Mouse (Mus musculus) MEL (cell line): ENCODE data around the gene Sept12. TPM values are rescaled to one million over a fixed set of nuclear protein-coding genes. Genes with fewer than 3 reads are reported as not detected.

ENCODE experiments used
- DNase-seq: peaks from one replicate; pipeline ENCODE4 v3.0.0; 2011; ENCODE audit warnings: low read depth, low spot score
- H3K27ac ChIP-seq: 2 replicates; pipeline ENCODE4 v1.5.1; 2012; ENCODE audit warnings: low read depth, mild to moderate bottlenecking, control low read depth, low read length, moderate library complexity; ENCODE audit not compliant: control insufficient read depth
- H3K27me3 ChIP-seq, 2 experiments: fragments of 150-350 bp in 1 of 2; sonication (generic) in 1 of 2; 2 replicates each; pipeline ENCODE4 v1.6.1; 2012; ENCODE audit warnings: low read length in 2 of 2, mild to moderate bottlenecking in 2 of 2, improper control_type of control experiment in 1 of 2, moderate library complexity in 1 of 2; ENCODE audit not compliant: insufficient read depth in 2 of 2, control insufficient read depth in 1 of 2
- H3K36me3 ChIP-seq, 2 experiments: 2 replicates each; pipeline ENCODE4 v1.6.1; 2012 to 2014; ENCODE audit warnings: low read length in 2 of 2, improper control_type of control experiment in 1 of 2, inconsistent platforms in 1 of 2, mild to moderate bottlenecking in 1 of 2; ENCODE audit not compliant: insufficient read depth in 2 of 2, control insufficient read depth in 1 of 2
- H3K4me1 ChIP-seq, 2 experiments: fragments of 150-350 bp in 1 of 2; sonication (generic) in 1 of 2; 2 replicates each; pipeline ENCODE4 v1.6.1; 2012; ENCODE audit warnings: low read length in 2 of 2, improper control_type of control experiment in 1 of 2, mild to moderate bottlenecking in 1 of 2; ENCODE audit not compliant: insufficient read depth in 2 of 2, control insufficient read depth in 1 of 2
- H3K4me3 ChIP-seq, 2 experiments: fragments of 150-350 bp in 1 of 2; sonication (generic) in 1 of 2; 2 replicates each; pipeline ENCODE4 v1.5.1; 2012; ENCODE audit warnings: low read depth in 2 of 2, low read length in 2 of 2, mild to moderate bottlenecking in 2 of 2, moderate library complexity in 2 of 2, control low read depth in 1 of 2, improper control_type of control experiment in 1 of 2; ENCODE audit not compliant: control insufficient read depth in 1 of 2, insufficient read depth in 1 of 2
- H3K79me2 ChIP-seq: 2 replicates; pipeline ENCODE4 v1.6.1; 2012; ENCODE audit warnings: mild to moderate bottlenecking, low read length, moderate library complexity; ENCODE audit not compliant: control insufficient read depth, poor library complexity, insufficient read depth
- H3K9ac ChIP-seq: 2 replicates; pipeline ENCODE4 v1.6.1; 2012; ENCODE audit warnings: low read depth, mild to moderate bottlenecking, control low read depth, low read length, moderate library complexity; ENCODE audit not compliant: control insufficient read depth, poor library complexity, severe bottlenecking
- H3K9me3 ChIP-seq: fragments of 150-350 bp; sonication (generic); replicated peaks from 2 replicates; pipeline ENCODE4 v1.6.1; 2012; ENCODE audit warnings: mild to moderate bottlenecking, low read length, improper control_type of control experiment, moderate library complexity; ENCODE audit not compliant: insufficient read depth
- ELF1 ChIP-seq: IDR thresholded peaks from 2 replicates; pipeline ENCODE4 v1.6.1; 2014; ENCODE audit warnings: low read depth, mild to moderate bottlenecking, inconsistent platforms, low read length, improper control_type of control experiment, moderate library complexity
- EP300 ChIP-seq, 2 experiments: IDR thresholded peaks; 2 replicates each; pipeline ENCODE4 v1.6.1; 2011; ENCODE audit warnings: improper control_type of control experiment in 2 of 2, low read length in 2 of 2, low read depth in 1 of 2, mild to moderate bottlenecking in 1 of 2
- ETS1 ChIP-seq: IDR thresholded peaks from 2 replicates; pipeline ENCODE4 v1.6.1; 2012; ENCODE audit warnings: low read depth, mild to moderate bottlenecking, inconsistent platforms, low read length, improper control_type of control experiment, moderate library complexity
- MAZ ChIP-seq: IDR thresholded peaks from 2 replicates; pipeline ENCODE4 v1.6.1; 2012; ENCODE audit warnings: low read depth, mild to moderate bottlenecking, inconsistent platforms, low read length, improper control_type of control experiment
- MYB ChIP-seq: IDR thresholded peaks from 2 replicates; pipeline ENCODE4 v1.6.1; 2011; ENCODE audit warnings: mild to moderate bottlenecking, low read depth, low read length, improper control_type of control experiment
- NELFE ChIP-seq: IDR thresholded peaks from 2 replicates; pipeline ENCODE4 v1.6.1; 2011; ENCODE audit warnings: low read depth, low read length, improper control_type of control experiment
- POLR2A ChIP-seq, 2 experiments: IDR thresholded peaks; 2 replicates each; pipeline ENCODE4 v1.6.1; 2011 to 2012; ENCODE audit warnings: low read length in 2 of 2, mild to moderate bottlenecking in 2 of 2, control low read depth in 1 of 2, improper control_type of control experiment in 1 of 2, low read depth in 1 of 2, moderate library complexity in 1 of 2; ENCODE audit not compliant: control insufficient read depth in 1 of 2, insufficient read depth in 1 of 2, poor library complexity in 1 of 2
- SIN3A ChIP-seq: IDR thresholded peaks from 2 replicates; pipeline ENCODE4 v1.6.1; 2012; ENCODE audit warnings: low read length, improper control_type of control experiment, inconsistent platforms
- TAL1 ChIP-seq: IDR thresholded peaks from 2 replicates; pipeline ENCODE4 v1.6.1; 2012; ENCODE audit warnings: mild to moderate bottlenecking, inconsistent platforms, low read length, moderate library complexity, mixed read lengths
- TCF12 ChIP-seq: IDR thresholded peaks from 2 replicates; pipeline ENCODE4 v1.6.1; 2014; ENCODE audit warnings: low read depth, mild to moderate bottlenecking, inconsistent platforms, low read length, improper control_type of control experiment, moderate library complexity
- USF2 ChIP-seq, 2 experiments: IDR thresholded peaks; 2 replicates each; pipeline ENCODE4 v1.6.1; 2011 to 2012; ENCODE audit warnings: improper control_type of control experiment in 2 of 2, low read length in 2 of 2, borderline replicate concordance in 1 of 2, inconsistent platforms in 1 of 2, low read depth in 1 of 2, mild to moderate bottlenecking in 1 of 2; ENCODE audit not compliant: insufficient read depth in 1 of 2
- ZMIZ1 ChIP-seq: IDR thresholded peaks from 2 replicates; pipeline ENCODE4 v1.6.1; 2012; ENCODE audit warnings: low read depth, mild to moderate bottlenecking, inconsistent platforms, low read length, improper control_type of control experiment, moderate library complexity
- ZNF384 ChIP-seq: IDR thresholded peaks from 2 replicates; pipeline ENCODE4 v1.6.1; 2012; ENCODE audit warnings: low read depth, mild to moderate bottlenecking, inconsistent platforms, low read length, improper control_type of control experiment
- polyA plus RNA-seq, 2 experiments: library from polyadenylated mRNA; stranded (reverse) in 1 of 2; unstranded in 1 of 2; fragments of >175 nt in 1 of 2; fragments of >200 nt in 1 of 2; gene quantifications; 2 replicates each; pipeline versions ENCODE4 v1.2.1 to v1.2.4; 2012; ENCODE audit warnings: low replicate concordance in 2 of 2, low read depth in 1 of 2; ENCODE audit not compliant: insufficient read length in 2 of 2, insufficient read depth in 1 of 2, missing spikeins in 1 of 2
- total RNA-seq: library from RNA; depleted of rRNA; stranded (reverse); fragments of 300-350 nt; gene quantifications from 2 replicates; pipeline ENCODE4 v1.2.3, GENCODE M21; 2012

The Sept12 gene
- total and polyA plus RNA-seq, 3 experiments, result 0.07 TPM; not detected in 2

DNA sequence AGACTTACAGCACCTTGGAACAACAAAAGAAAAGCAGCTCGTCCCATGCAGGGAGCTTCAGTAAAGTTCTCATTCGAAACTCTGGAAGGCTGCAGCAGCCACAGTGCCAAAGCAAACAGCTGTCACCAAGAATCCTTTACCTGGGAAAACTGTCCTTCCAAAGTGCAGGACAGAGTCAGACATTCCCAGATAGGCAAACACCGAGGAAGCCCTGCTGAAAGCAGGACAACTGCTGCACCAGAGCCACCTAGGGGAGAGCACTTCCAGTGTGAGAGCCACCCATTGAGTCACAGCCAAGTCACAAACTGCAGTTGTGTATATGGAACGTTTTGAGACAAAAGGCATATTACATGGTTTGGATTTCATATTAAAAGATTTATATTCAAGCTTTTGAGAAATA, 52.2 kb downstream of the Sept12 start:
- no peak overlapping the region for H3K9ac ChIP-seq
- H3K36me3 ChIP-seq, result peaks cover 0 to 1% of the 10 kb centered on the region in 2 experiments; a peak in 2 of 4 replicates
- H3K27ac ChIP-seq, result no peak overlapping the region
- no peaks in the 10 kb centered on the region for H3K79me2 ChIP-seq
- H3K9me3 ChIP-seq, result no peaks in the 10 kb centered on the region
- H3K27me3 ChIP-seq, result no peaks in the 10 kb centered on the region
- TF ChIP-seq MYB, result no peak
- no peak for TF ChIP-seq ELF1
- TF ChIP-seq NELFE, result no peak
- TF ChIP-seq ZMIZ1, result no peak
- no peak for TF ChIP-seq ZNF384
- no peak for TF ChIP-seq EP300 (IDR thresholded peaks at IDR 0.05; ENCODE audit: low read depth in 1 of 2, low read length in 2 of 2)
- TF ChIP-seq ETS1, result no peak
- no peak for TF ChIP-seq MAZ
- no peak for TF ChIP-seq TCF12
- TF ChIP-seq SIN3A, result no peak
- no peak for TF ChIP-seq USF2 (IDR thresholded peaks at IDR 0.05; ENCODE audit: borderline replicate concordance in 1 of 2, insufficient read depth in 1 of 2, low read depth in 1 of 2, low read length in 2 of 2)
- no peak overlapping the region for H3K4me3 ChIP-seq
- no peak for DNase-seq
- no peaks in the 10 kb centered on the region for H3K4me1 ChIP-seq

DNA sequence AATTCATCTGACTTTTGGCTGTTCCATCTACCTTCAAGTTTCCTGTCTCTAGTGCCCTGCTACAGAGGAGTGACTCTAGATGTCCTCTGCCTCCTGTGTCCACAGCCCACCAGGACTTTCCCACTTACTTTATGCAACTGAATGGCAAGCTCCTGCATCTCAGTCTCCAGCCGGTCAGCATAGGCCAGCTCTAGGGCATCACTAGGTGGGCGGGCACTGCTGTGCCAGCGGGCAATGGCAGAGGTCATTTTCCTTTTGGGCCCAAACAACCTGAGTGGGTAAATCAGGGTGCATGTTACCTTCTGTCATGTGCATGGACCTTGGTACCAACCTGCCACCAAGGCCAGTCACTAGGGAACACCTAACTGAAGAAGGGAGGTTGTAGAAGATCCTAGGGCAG, 54.2 kb downstream of the Sept12 start:
- Histone ChIP-seq H3K79me2 (peaks cover 4% of the 10 kb centered on the region), H3K27ac (no peak overlapping the region), H3K4me3 (no peak overlapping the region), H3K9me3 (no peaks in the 10 kb centered on the region), H3K36me3 (no peaks in the 10 kb centered on the region; a peak in 2 of 4 replicates), H3K9ac (no peak overlapping the region), H3K4me1 (0 out of 4 replicates have a peak, but pooled peaks cover 0 to 5% of the 10 kb centered on the region in 2 experiments), H3K27me3 (no peaks in the 10 kb centered on the region)
- no peak for DNase-seq
- TF ChIP-seq TAL1 (no peak), SIN3A (no peak)

DNA sequence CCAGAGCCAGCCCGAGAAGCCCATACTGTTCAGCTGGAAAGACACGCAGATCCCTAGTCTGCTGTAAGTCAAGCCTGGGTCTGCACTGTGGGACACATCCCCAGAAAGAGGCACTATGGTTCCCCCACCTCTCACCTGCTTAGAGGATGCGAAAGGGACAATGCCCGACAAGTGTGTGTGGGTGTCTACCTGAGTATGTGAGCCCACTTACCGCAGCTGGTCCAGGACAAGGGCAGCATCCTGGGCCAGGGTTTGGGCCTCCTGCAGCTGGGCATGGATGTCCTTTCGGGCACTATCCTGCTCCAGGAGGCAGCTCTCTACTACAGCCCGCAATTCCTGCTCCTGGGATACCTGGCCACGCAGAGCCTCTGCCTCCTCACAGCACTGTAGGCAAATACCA, 54.8 kb downstream of the Sept12 start:
- peaks cover 4% of the 10 kb centered on the region for H3K79me2 ChIP-seq
- no peak for DNase-seq
- 0 out of 4 replicates have a peak, but pooled peaks cover 0 to 5% of the 10 kb centered on the region in 2 experiments for H3K4me1 ChIP-seq
- H3K36me3 ChIP-seq, result no peaks in the 10 kb centered on the region; a peak in 2 of 4 replicates
- no peak overlapping the region for H3K9ac ChIP-seq
- H3K4me3 ChIP-seq, result no peak overlapping the region
- TF ChIP-seq USF2 (IDR thresholded peaks at IDR 0.05; ENCODE audit: borderline replicate concordance in 1 of 2, insufficient read depth in 1 of 2, low read depth in 1 of 2, low read length in 2 of 2) (no peak), POLR2A (IDR thresholded peaks at IDR 0.05; ENCODE audit: control insufficient read depth in 1 of 2, insufficient read depth in 1 of 2, low read depth in 1 of 2, low read length in 2 of 2, poor library complexity in 1 of 2) (no peak), EP300 (IDR thresholded peaks at IDR 0.05; ENCODE audit: low read depth in 1 of 2, low read length in 2 of 2) (no peak)
- TF ChIP-seq, all 39 proteins: peak for 0
- no peak overlapping the region for H3K27ac ChIP-seq
- H3K9me3 ChIP-seq, result no peaks in the 10 kb centered on the region
- H3K27me3 ChIP-seq, result no peaks in the 10 kb centered on the region
